Mouse (Mus musculus) megakaryocyte, embryonic 14.5 days (primary cell): ENCODE results near the gene Eif5. TPM values are rescaled to one million over a fixed set of nuclear protein-coding genes. Genes with fewer than 3 reads are reported as not detected.
"Not testable (repeated sequence)": the region's sequence is repeated elsewhere in the genome, so short reads cannot be mapped to it uniquely, and the experiment has no call there.

ENCODE experiments used
- H3K27me3 ChIP-seq: replicated peaks from 2 replicates; pipeline ENCODE3; 2012; ENCODE audit warnings: inconsistent platforms
- H3K36me3 ChIP-seq: replicated peaks from 2 replicates; pipeline ENCODE3; 2012; ENCODE audit warnings: low read length, inconsistent platforms, mixed read lengths
- H3K4me1 ChIP-seq: 2 replicates; pipeline ENCODE4 v1.6.1; 2012; ENCODE audit warnings: inconsistent platforms
- H3K4me3 ChIP-seq: replicated peaks from 2 replicates; pipeline ENCODE3; 2012; ENCODE audit warnings: moderate library complexity, mild to moderate bottlenecking, inconsistent platforms
- H3K9me3 ChIP-seq: 2 replicates; pipeline ENCODE4 v1.6.1; 2012; ENCODE audit warnings: inconsistent platforms
- FLI1 ChIP-seq: IDR thresholded peaks from 2 replicates; pipeline ENCODE4 v1.6.1; 2012; ENCODE audit warnings: low read length, inconsistent platforms, mixed read lengths
- GATA1 ChIP-seq: IDR thresholded peaks from 3 replicates; pipeline ENCODE4 v1.6.1; 2012; ENCODE audit warnings: mixed read lengths, low read length, inconsistent platforms, borderline replicate concordance
- polyA plus RNA-seq: library from polyadenylated mRNA; stranded (reverse); fragments of >175 nt; gene quantifications from 2 replicates; pipeline ENCODE4 v1.2.3, GENCODE M21; 2012; ENCODE audit warnings: low replicate concordance; ENCODE audit not compliant: insufficient read depth

The Eif5 gene
- polyA plus RNA-seq, 1 experiment, result 28.5 TPM

GRCm38 (mm10) chr12:111538292-111539040 is 650 bp downstream of the Eif5 start:
- no peaks in the 10 kb centered on the region for H3K9me3 ChIP-seq
- peak overlapping the region; percentile 92 for H3K4me3 ChIP-seq
- H3K36me3 ChIP-seq, result peaks cover 46% of the 10 kb centered on the region
- TF ChIP-seq FLI1 (no peak), GATA1 (no peak)
- H3K4me1 ChIP-seq, result peaks cover 57% of the 10 kb centered on the region
- peaks cover 6% of the 10 kb centered on the region for H3K27me3 ChIP-seq

GRCm38 (mm10) chr12:111539041-111539345 is 1.2 kb downstream of the Eif5 start:
- Histone ChIP-seq H3K9me3 (no peaks in the 10 kb centered on the region), H3K4me1 (peaks cover 56% of the 10 kb centered on the region), H3K36me3 (peaks cover 51% of the 10 kb centered on the region), H3K4me3 (peak overlapping the region; percentile 92), H3K27me3 (peaks cover 6% of the 10 kb centered on the region)
- TF ChIP-seq GATA1 (no peak), FLI1 (no peak)

- Histone ChIP-seq H3K4me1 (peaks cover 16% of the 10 kb centered on the region), H3K4me3 (no peak overlapping the region), H3K36me3 (peaks cover 54% of the 10 kb centered on the region), H3K27me3 (no peaks in the 10 kb centered on the region), H3K9me3 (no peaks in the 10 kb centered on the region)
- TF ChIP-seq FLI1 (no peak), GATA1 (no peak)
Observed at GRCm38 (mm10) chr12:111547070-111547469, 9.3 kb downstream of the Eif5 start.

- no peak overlapping the region for H3K4me3 ChIP-seq
- TF ChIP-seq GATA1, result no peak
- no peak for TF ChIP-seq FLI1
- peaks cover 8% of the 10 kb centered on the region for H3K4me1 ChIP-seq
- H3K27me3 ChIP-seq, result no peaks in the 10 kb centered on the region
- H3K36me3 ChIP-seq, result peaks cover 38% of the 10 kb centered on the region
- no peaks in the 10 kb centered on the region for H3K9me3 ChIP-seq
Observed at GRCm38 (mm10) chr12:111548555-111549289, 10.9 kb downstream of the Eif5 start.

- TF ChIP-seq GATA1 (no peak), FLI1 (no peak)
- H3K27me3 ChIP-seq, result no peaks in the 10 kb centered on the region
- peaks cover 24% of the 10 kb centered on the region for H3K36me3 ChIP-seq
- H3K4me1 ChIP-seq, result peaks cover 8% of the 10 kb centered on the region
- H3K4me3 ChIP-seq, result no peak overlapping the region
- H3K9me3 ChIP-seq, result no peaks in the 10 kb centered on the region
Observed at GRCm38 (mm10) chr12:111550679-111551078, 12.9 kb downstream of the Eif5 start.

- TF ChIP-seq FLI1, result no peak
- no peak for TF ChIP-seq GATA1
- Histone ChIP-seq H3K4me3 (no peak overlapping the region), H3K4me1 (peaks cover 8% of the 10 kb centered on the region), H3K36me3 (peaks cover 14% of the 10 kb centered on the region), H3K9me3 (no peaks in the 10 kb centered on the region), H3K27me3 (no peaks in the 10 kb centered on the region)
Observed at GRCm38 (mm10) chr12:111552342-111552741, 14.5 kb downstream of the Eif5 start.

GRCm38 (mm10) chr12:111555357-111555756 is 17.5 kb downstream of the Eif5 start:
- H3K9me3 ChIP-seq, result no peaks in the 10 kb centered on the region
- H3K4me1 ChIP-seq, result peaks cover 26% of the 10 kb centered on the region
- peaks cover 3% of the 10 kb centered on the region for H3K36me3 ChIP-seq
- peaks cover 8% of the 10 kb centered on the region for H3K27me3 ChIP-seq
- no peak overlapping the region for H3K4me3 ChIP-seq
- TF ChIP-seq GATA1 (no peak), FLI1 (no peak)

- H3K4me1 ChIP-seq, result peaks cover 27% of the 10 kb centered on the region
- H3K36me3 ChIP-seq, H3K4me3 ChIP-seq, H3K9me3 ChIP-seq: not testable (repeated sequence)
- peaks cover 14% of the 10 kb centered on the region for H3K27me3 ChIP-seq
Observed at GRCm38 (mm10) chr12:111555893-111556292, 18.1 kb downstream of the Eif5 start.

GRCm38 (mm10) chr12:111557538-111557937 is 19.7 kb downstream of the Eif5 start:
- H3K36me3 ChIP-seq, result no peaks in the 10 kb centered on the region
- H3K4me1 ChIP-seq, result peaks cover 29% of the 10 kb centered on the region
- no peak overlapping the region for H3K4me3 ChIP-seq
- TF ChIP-seq FLI1, result no peak
- TF ChIP-seq GATA1, result no peak
- H3K27me3 ChIP-seq, result peaks cover 14% of the 10 kb centered on the region
- H3K9me3 ChIP-seq, result no peaks in the 10 kb centered on the region

- no peaks in the 10 kb centered on the region for H3K36me3 ChIP-seq
- no peak overlapping the region for H3K4me3 ChIP-seq
- peaks cover 36% of the 10 kb centered on the region for H3K4me1 ChIP-seq
- peaks cover 14% of the 10 kb centered on the region for H3K27me3 ChIP-seq
- TF ChIP-seq FLI1 (no peak), GATA1 (no peak)
- no peaks in the 10 kb centered on the region for H3K9me3 ChIP-seq
Observed at GRCm38 (mm10) chr12:111558655-111559054, 20.8 kb downstream of the Eif5 start.
